Mouse (Mus musculus): Measurements from ENCODE around the gene Srp72. TPM values are rescaled to one million over a fixed set of nuclear protein-coding genes. Genes with fewer than 3 reads are reported as not detected.
"Not testable (repeated sequence)": the region's sequence is repeated elsewhere in the genome, so short reads cannot be mapped to it uniquely, and the experiment has no call there.

The Srp72 gene
- polyA plus RNA-seq, 1 experiment from 2014 or later, result 75.0 TPM

DNA sequence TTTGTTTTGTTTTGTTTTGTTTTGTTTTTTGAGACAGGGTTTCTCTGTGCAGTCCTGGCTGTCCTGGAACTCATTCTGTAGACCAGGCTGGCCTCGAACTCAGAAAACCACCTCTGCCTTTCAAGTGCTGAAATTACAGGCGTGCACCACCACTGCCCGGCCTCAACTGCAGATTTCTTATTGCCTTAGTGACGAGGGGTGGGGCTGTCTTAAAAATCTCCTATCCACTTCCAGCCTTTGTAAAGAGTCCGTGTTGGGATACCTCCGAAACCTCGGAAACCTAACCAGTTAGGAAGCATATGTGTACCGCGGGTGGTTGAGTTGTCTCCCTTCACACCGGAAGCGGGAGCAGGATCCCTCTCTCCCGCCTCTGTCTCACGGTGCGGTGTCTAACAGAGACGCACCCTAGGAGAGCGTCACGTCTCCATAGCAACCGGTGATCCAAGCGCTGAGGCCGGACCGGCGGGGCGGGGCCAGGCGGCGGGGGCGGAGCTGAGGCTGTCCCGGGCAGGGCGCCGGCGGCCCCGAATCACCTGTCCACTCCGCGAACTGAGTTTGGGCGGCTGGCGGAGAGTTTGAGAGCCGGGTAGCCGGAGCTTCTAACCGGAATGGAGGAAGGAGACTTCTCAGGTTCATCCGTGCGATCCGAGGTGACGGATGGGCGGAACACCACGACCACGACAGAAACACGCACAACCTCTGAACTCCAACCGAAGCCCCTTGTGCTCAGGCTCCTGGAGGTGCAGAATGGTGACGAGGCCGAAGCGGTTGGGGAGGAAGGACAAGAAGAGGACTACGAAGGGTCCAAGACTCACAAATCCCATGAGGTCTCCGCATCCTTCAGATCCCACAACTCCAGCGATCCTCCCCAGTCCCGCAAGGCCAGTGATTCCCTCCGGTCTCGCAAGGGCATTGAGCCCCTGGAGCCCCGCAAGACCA, 41.3 kb downstream of the Srp72 start, which contains the start of gene Thegl:
Gene Thegl, plus strand, starts transcription at position 480 of the 939 bp plus-strand sequence.
- Histone ChIP-seq H3K4me1 (no peaks in the 10 kb centered on the region), H3K4me3 (peak within 1 kb of the TSS; percentile 51), H3K27me3 (replicated peaks) (peaks cover 6% of the 10 kb centered on the region; the same call in 1 of the 2 replicates), H3K4me2 (replicated peaks) (peak within 1 kb of the TSS; percentile 78), H3K9me3 (no peaks in the 10 kb centered on the region), H3K36me3 (no peaks in the 10 kb centered on the region), H3K27ac (no peak within 1 kb of the TSS), H3K9ac (peak within 1 kb of the TSS; percentile 45)
- 10% methylated on average over 57 of the region's 57 CpGs for WGBS
- ATAC-seq (ENCODE audit: low FRiP score, low read depth), result peak; percentile 99

DNA sequence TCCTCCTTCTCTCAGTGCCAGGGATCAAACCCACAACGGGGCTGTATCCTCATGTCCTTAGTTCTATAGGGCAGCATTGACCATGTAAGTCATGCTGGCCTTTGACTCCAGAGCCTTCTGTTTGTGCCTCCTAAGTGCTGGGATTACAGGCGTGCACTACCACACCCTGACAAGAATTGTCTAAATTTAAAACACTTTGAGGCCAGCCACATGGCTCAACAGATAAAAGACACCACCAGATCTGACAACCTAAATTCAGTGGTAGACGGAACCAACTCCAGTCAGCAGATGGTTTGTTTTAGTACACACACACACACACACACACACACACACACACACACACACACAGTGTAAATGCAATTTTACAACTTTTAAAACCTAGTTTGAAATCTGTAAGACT, 53.6 kb downstream of the Srp72 start:
- no peak overlapping the region for H3K27ac ChIP-seq
- no peak overlapping the region for H3K4me2 ChIP-seq (replicated peaks)
- ATAC-seq (ENCODE audit: low FRiP score, low read depth), result no peak
- 87% methylated on average over 3 of the region's 3 CpGs for WGBS
- no peaks in the 10 kb centered on the region for H3K9me3 ChIP-seq
- H3K9ac ChIP-seq, result no peak overlapping the region
- no peaks in the 10 kb centered on the region for H3K27me3 ChIP-seq (replicated peaks)
- H3K4me1 ChIP-seq, result no peaks in the 10 kb centered on the region
- no peak overlapping the region for H3K4me3 ChIP-seq
- H3K36me3 ChIP-seq, result no peaks in the 10 kb centered on the region

DNA sequence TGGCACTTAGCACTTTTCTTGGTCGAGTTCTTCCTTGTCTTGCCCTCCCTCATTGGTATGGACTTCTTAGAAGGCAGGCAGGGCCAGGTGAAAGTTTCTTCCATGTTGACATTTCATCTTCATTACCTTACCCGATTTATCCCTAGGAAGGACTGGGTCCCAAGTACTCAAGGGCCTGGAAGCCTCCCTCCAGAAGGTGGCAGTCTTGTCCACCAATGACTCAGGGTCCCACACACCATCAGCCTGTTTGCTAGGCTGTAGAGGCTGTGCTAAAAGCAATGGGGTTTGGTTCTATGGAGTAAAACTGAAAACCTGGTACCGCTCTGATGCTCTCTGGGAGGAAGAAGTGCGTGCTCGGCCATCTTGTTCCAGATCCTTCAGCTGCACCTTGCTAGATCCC, 55.3 kb downstream of the Srp72 start:
- WGBS, result 83% methylated on average over 5 of the region's 5 CpGs
- no peak for ATAC-seq (ENCODE audit: low FRiP score, low read depth)

DNA sequence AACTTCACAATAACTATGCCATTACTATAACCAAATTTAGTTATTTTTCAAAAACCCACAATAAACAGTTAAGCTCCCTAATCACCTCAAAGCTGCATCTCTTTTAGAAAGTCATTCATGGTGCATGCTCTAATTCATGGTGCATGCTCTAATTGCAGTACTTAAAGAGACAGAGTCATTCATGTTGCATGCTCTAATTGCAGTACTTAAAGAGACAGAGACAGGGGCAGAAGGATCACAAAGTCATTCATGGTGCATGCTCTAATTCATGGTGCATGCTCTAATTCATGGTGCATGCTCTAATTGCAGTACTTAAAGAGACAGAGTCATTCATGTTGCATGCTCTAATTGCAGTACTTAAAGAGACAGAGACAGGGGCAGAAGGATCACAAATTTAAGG, 60.6 kb downstream of the Srp72 start:
- H3K4me1 ChIP-seq; H3K4me3 ChIP-seq; H3K9me3 ChIP-seq; H3K27me3 ChIP-seq (replicated peaks); H3K4me2 ChIP-seq (replicated peaks); H3K36me3 ChIP-seq; H3K27ac ChIP-seq; H3K9ac ChIP-seq; ATAC-seq (ENCODE audit: low FRiP score, low read depth): not testable (repeated sequence)

More for the DNA sequence above, 55.3 kb downstream of the Srp72 start:
- no peaks in the 10 kb centered on the region for H3K4me1 ChIP-seq
- H3K9me3 ChIP-seq, result no peaks in the 10 kb centered on the region
- no peak overlapping the region for H3K9ac ChIP-seq
- H3K4me3 ChIP-seq, result no peak overlapping the region
- H3K27ac ChIP-seq, result no peak overlapping the region
- no peaks in the 10 kb centered on the region for H3K36me3 ChIP-seq
- H3K4me2 ChIP-seq (replicated peaks), result no peak overlapping the region
- H3K27me3 ChIP-seq (replicated peaks), result no peaks in the 10 kb centered on the region

DNA sequence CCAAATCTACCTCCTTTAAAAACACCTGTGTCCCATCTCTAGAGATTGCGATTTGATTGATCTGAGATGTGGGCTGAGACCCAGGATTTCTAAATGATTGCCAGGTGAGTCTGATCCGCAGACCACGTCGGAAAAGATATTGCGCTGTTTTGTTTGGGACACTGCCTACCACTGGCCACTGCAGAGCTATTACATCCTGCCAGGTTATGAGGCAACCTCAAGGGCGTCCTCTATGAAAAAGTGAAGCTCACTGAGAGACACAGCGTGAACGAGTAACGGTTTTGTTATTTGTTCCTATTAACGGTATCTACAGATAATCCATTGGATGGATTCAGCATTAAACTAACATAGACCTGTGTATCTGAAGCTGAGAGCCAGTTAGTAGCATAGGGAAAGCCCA, 64.0 kb downstream of the Srp72 start:
- Histone ChIP-seq H3K36me3 (no peaks in the 10 kb centered on the region), H3K27ac (no peak overlapping the region), H3K27me3 (replicated peaks) (no peaks in the 10 kb centered on the region), H3K4me2 (replicated peaks) (no peak overlapping the region), H3K9me3 (no peaks in the 10 kb centered on the region), H3K4me1 (no peaks in the 10 kb centered on the region), H3K4me3 (no peak overlapping the region), H3K9ac (no peak overlapping the region)
- ATAC-seq (ENCODE audit: low FRiP score, low read depth), result no peak
- WGBS, result 89% methylated on average over 10 of the region's 10 CpGs

DNA sequence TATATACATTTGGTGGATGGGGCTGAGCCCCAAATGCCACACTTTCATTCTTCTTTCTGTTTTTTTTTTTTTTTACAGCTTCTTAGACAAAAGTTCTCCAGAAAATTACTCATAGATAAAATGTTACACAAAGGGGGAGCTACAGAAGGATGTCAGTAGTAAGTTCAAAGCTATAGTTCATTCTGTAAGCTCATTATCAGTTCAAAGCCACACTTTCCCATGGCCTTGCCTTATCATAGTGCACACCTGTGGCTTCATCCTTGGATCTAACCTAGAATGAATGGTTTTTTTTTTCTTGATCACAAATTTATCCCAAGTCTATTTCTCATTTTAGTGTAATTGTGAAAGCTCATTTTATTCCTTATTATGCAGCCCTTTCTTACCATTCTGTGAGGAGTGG, 64.9 kb downstream of the Srp72 start:
- H3K4me3 ChIP-seq, result no peak overlapping the region

DNA sequence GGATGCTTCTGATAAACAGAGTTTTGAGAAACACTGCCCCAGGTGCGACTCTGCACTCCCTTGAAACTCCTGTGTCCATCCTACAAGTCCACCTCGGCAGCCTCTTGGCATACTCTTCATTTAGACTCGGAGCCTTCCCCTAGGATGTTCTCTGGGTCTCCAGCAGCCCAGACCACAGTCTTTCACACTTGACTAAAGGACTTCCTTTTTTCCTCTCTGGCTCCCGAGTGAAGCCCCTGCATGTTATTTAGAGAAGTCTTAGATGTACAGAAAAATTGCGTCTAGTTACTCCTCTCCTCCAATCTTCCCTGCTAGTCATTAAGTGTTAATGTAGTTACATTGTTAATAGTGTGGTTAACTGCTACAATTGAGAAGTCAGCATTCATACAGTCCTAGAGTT, 69.9 kb downstream of the Srp72 start:
- H3K9ac ChIP-seq, result no peak overlapping the region
- no peak for ATAC-seq (ENCODE audit: low FRiP score, low read depth)
- no peaks in the 10 kb centered on the region for H3K9me3 ChIP-seq
- WGBS, result 55% methylated on average over 5 of the region's 5 CpGs
- H3K27me3 ChIP-seq (replicated peaks), result no peaks in the 10 kb centered on the region; the same call in 1 of the 2 replicates
- no peaks in the 10 kb centered on the region for H3K4me1 ChIP-seq
- no peak overlapping the region for H3K27ac ChIP-seq
- no peak overlapping the region for H3K4me3 ChIP-seq
- no peaks in the 10 kb centered on the region for H3K36me3 ChIP-seq
- no peak overlapping the region for H3K4me2 ChIP-seq (replicated peaks)

More for the DNA sequence above, 64.9 kb downstream of the Srp72 start:
- Histone ChIP-seq H3K36me3 (no peaks in the 10 kb centered on the region), H3K27ac (no peak overlapping the region), H3K9me3 (no peaks in the 10 kb centered on the region), H3K4me1 (no peaks in the 10 kb centered on the region), H3K4me2 (replicated peaks) (no peak overlapping the region), H3K9ac (no peak overlapping the region), H3K27me3 (replicated peaks) (no peaks in the 10 kb centered on the region)
- ATAC-seq (ENCODE audit: low FRiP score, low read depth), result no peak

Other genes with a start within 250 kb of the Srp72 start
- 18.5 and 18.6 TPM in 2 replicates for gene Aasdh, start 69.2 kb upstream of the Srp72 start, polyA plus RNA-seq (2016; fragmentation: Nextera tagmentation; extraction: Ambion mirVana)
- 253 and 263 TPM in 2 replicates for gene Paics, start 23.4 kb upstream of the Srp72 start, polyA plus RNA-seq (2016; fragmentation: Nextera tagmentation; extraction: Ambion mirVana)
- gene Ppat, start 23.1 kb upstream of the Srp72 start, polyA plus RNA-seq (2016; fragmentation: Nextera tagmentation; extraction: Ambion mirVana), result 22.4 and 23.1 TPM in 2 replicates
- not detected in 2 replicates for gene Arl9, start 29.4 kb downstream of the Srp72 start, polyA plus RNA-seq (2016; fragmentation: Nextera tagmentation; extraction: Ambion mirVana)
- gene Thegl, start 41.3 kb downstream of the Srp72 start, polyA plus RNA-seq (2016; fragmentation: Nextera tagmentation; extraction: Ambion mirVana), result 0.30 TPM in 1 of 2 replicates, not detected in the other
- 3.6 and 3.8 TPM in 2 replicates for gene Hopx, start 140.4 kb downstream of the Srp72 start, polyA plus RNA-seq (2016; fragmentation: Nextera tagmentation; extraction: Ambion mirVana)
- 3.0 and 4.1 TPM in 2 replicates for gene Spink2, start 236.8 kb downstream of the Srp72 start, polyA plus RNA-seq (2016; fragmentation: Nextera tagmentation; extraction: Ambion mirVana)

Data from neural tube, embryonic 12.5 days (tissue).